Mouse (Mus musculus) embryonic stem cell, embryonic (primary cell): ENCODE data around the gene Naa38.

Experiments used
- CTCF ChIA-PET, 4 experiments: fragments of 300-600 bp in 2 of 4; fragments of 350-600 bp in 2 of 4; sonication (Branson Sonifier 250); formaldehyde crosslinking; loops; one replicate each; lab custom pipeline; 2022; ENCODE audit warnings: inconsistent platforms in 2 of 4; lab: Charles Lee
- POLR2A ChIA-PET, 4 experiments: fragments of 300-600 bp in 2 of 4; fragments of 350-600 bp in 2 of 4; sonication (Branson Sonifier 250); formaldehyde crosslinking; loops; one replicate each; lab custom pipeline; 2022; ENCODE audit warnings: antibody characterized with exemption in 4 of 4, inconsistent platforms in 1 of 4; lab: Charles Lee

The Naa38 gene

GRCm38 (mm10) chr11:69412548-69412947, 17.3 kb downstream of the Naa38 start:
- ChIA-PET POLR2A (interaction anchor here in 3 of 4 experiments (0.8 to 2.4 kb wide), 12 partner anchors 10 to 287 kb away, joined by 3 to 10 read pairs (median 4); partner anchors contain the start of genes Cyb5d1 (in 1 of the 3), Naa38 (in 1 of the 3), Trp53 (in 1 of the 3) and Wrap53 (in 1 of the 3)), CTCF (interaction anchor here in 1 of 4 experiments (0.8 to 1.1 kb wide), 2 partner anchors 11 to 20 kb away, joined by 3 read pairs; no protein-coding TSS in a partner anchor)

GRCm38 (mm10) chr11:69413221-69414181, 18.2 kb downstream of the Naa38 start, which contains the start of gene Kdm6b:
Kdm6b (minus strand) TSS chr11:69413675.
- POLR2A ChIA-PET = interaction anchor here in 3 of 4 experiments (0.6 to 2.4 kb wide), 30 partner anchors 8 to 341 kb away, joined by 3 to 10 read pairs (median 4); partner anchors contain the start of genes Cyb5d1 (in 2 of the 3), Naa38 (in 2 of the 3), Cntrob (in 1 of the 3) and Eif4a1 (in 1 of the 3)
- CTCF ChIA-PET = interaction anchor here in 2 of 4 experiments (0.7 to 1.1 kb wide), 4 partner anchors 12 to 19 kb away, joined by 3 read pairs; no protein-coding TSS in a partner anchor

GRCm38 (mm10) chr11:69414421-69415326, 19.4 kb downstream of the Naa38 start:
- CTCF ChIA-PET = interaction anchor here in 2 of 4 experiments (0.7 to 0.8 kb wide), 2 partner anchors 14 to 18 kb away, joined by 3 read pairs; no protein-coding TSS in a partner anchor

GRCm38 (mm10) chr11:69415327-69415667, 20.0 kb downstream of the Naa38 start:
- ChIA-PET POLR2A (interaction anchor here in 3 of 4 experiments (0.6 to 2.0 kb wide), 6 partner anchors 12 to 242 kb away, joined by 3 to 5 read pairs (median 4); partner anchors contain the start of genes Cyb5d1 (in 1 of the 3) and Naa38 (in 1 of the 3)), CTCF (no interaction called here)

More at GRCm38 (mm10) chr11:69414421-69415326, 19.4 kb downstream of the Naa38 start:
- POLR2A ChIA-PET = interaction anchor here (0.5 to 2.4 kb wide), 18 partner anchors 9 to 342 kb away, joined by 3 to 6 read pairs (median 3); partner anchors contain the start of genes Cyb5d1 (in 2 of the 4), Naa38 (in 2 of the 4), Cntrob (in 1 of the 4) and Trappc1 (in 1 of the 4)

GRCm38 (mm10) chr11:69415668-69416451, 20.6 kb downstream of the Naa38 start:
- ChIA-PET POLR2A (interaction anchor here (0.6 to 6.9 kb wide), 34 partner anchors 7 to 506 kb away, joined by 3 to 136 read pairs (median 5); partner anchors contain the start of genes Cyb5d1 (in 3 of the 4), Naa38 (in 3 of the 4), Trp53 (in 3 of the 4) and Wrap53 (in 3 of the 4)), CTCF (interaction anchor here in 2 of 4 experiments (0.6 kb wide), 3 partner anchors 33 to 93 kb away, joined by 4 to 7 read pairs (median 5); no protein-coding TSS in a partner anchor)

GRCm38 (mm10) chr11:69416509-69416908, 21.2 kb downstream of the Naa38 start:
- ChIA-PET POLR2A (interaction anchor here (0.6 to 6.9 kb wide), 42 partner anchors 7 to 505 kb away, joined by 3 to 136 read pairs (median 5); partner anchors contain the start of genes Cyb5d1 (in 3 of the 4), Naa38 (in 3 of the 4), Trp53 (in 3 of the 4) and Wrap53 (in 3 of the 4)), CTCF (interaction anchor here in 2 of 4 experiments (0.5 to 0.7 kb wide), 5 partner anchors 34 to 363 kb away, joined by 4 to 7 read pairs (median 4); no protein-coding TSS in a partner anchor)

GRCm38 (mm10) chr11:69416921-69417448, 21.7 kb downstream of the Naa38 start:
- CTCF ChIA-PET = interaction anchor here in 2 of 4 experiments (0.5 to 1.2 kb wide), 4 partner anchors 90 to 364 kb away, joined by 3 to 4 read pairs (median 4); partner anchors contain the start of gene Kcnab3 (in 1 of the 2)
- POLR2A ChIA-PET = interaction anchor here (0.6 to 6.9 kb wide), 46 partner anchors 7 to 504 kb away, joined by 3 to 136 read pairs (median 6); partner anchors contain the start of genes Cyb5d1 (in 3 of the 4), Naa38 (in 3 of the 4), Trp53 (in 3 of the 4) and Wrap53 (in 3 of the 4)

- CTCF ChIA-PET = interaction anchor here in 2 of 4 experiments (0.7 to 3.7 kb wide), 4 partner anchors 11 to 365 kb away, joined by 3 to 10 read pairs (median 4); partner anchors contain the start of gene Kcnab3 (in 1 of the 2)
Measured at GRCm38 (mm10) chr11:69417449-69418384, 22.4 kb downstream of the Naa38 start.

GRCm38 (mm10) chr11:69418481-69419442, 23.5 kb downstream of the Naa38 start:
- POLR2A ChIA-PET = interaction anchor here (0.6 to 6.9 kb wide), 78 partner anchors 8 to 1028 kb away, joined by 3 to 136 read pairs (median 5); partner anchors contain the start of genes Trp53 (in 3 of the 4), Wrap53 (in 3 of the 4), Cntrob (in 2 of the 4) and Cyb5d1 (in 2 of the 4)
- CTCF ChIA-PET = interaction anchor here (0.5 to 3.7 kb wide), 13 partner anchors 8 to 544 kb away, joined by 3 to 10 read pairs (median 3); no protein-coding TSS in a partner anchor

More at GRCm38 (mm10) chr11:69417449-69418384, 22.4 kb downstream of the Naa38 start:
- POLR2A ChIA-PET = interaction anchor here (0.6 to 6.9 kb wide), 68 partner anchors 8 to 563 kb away, joined by 3 to 136 read pairs (median 5); partner anchors contain the start of genes Cyb5d1 (in 3 of the 4), Naa38 (in 3 of the 4), Trp53 (in 3 of the 4) and Wrap53 (in 3 of the 4)

GRCm38 (mm10) chr11:69419443-69419812, 24.1 kb downstream of the Naa38 start:
- ChIA-PET CTCF (interaction anchor here (0.6 to 3.7 kb wide), 11 partner anchors 8 to 515 kb away, joined by 3 to 10 read pairs (median 4); partner anchors contain the start of gene Gucy2e (in 1 of the 4)), POLR2A (interaction anchor here (0.6 to 6.9 kb wide), 48 partner anchors 8 to 1013 kb away, joined by 3 to 136 read pairs (median 5); partner anchors contain the start of genes Cntrob (in 2 of the 4), Cyb5d1 (in 2 of the 4), Naa38 (in 2 of the 4) and Trappc1 (in 2 of the 4))

- CTCF ChIA-PET = interaction anchor here (0.6 to 3.7 kb wide), 7 partner anchors 9 to 514 kb away, joined by 3 to 10 read pairs (median 6); partner anchors contain the start of gene Gucy2e (in 1 of the 4)
- POLR2A ChIA-PET = interaction anchor here (0.6 to 6.9 kb wide), 32 partner anchors 7 to 346 kb away, joined by 3 to 136 read pairs (median 4); partner anchors contain the start of genes Cyb5d1 (in 2 of the 4), Naa38 (in 2 of the 4), Trp53 (in 2 of the 4) and Wrap53 (in 2 of the 4)
Measured at GRCm38 (mm10) chr11:69419813-69420553, 24.7 kb downstream of the Naa38 start.

GRCm38 (mm10) chr11:69420554-69421000, 25.3 kb downstream of the Naa38 start:
- CTCF ChIA-PET = interaction anchor here in 2 of 4 experiments (0.8 to 3.7 kb wide), 3 partner anchors 8 to 12 kb away, joined by 4 to 10 read pairs (median 6); no protein-coding TSS in a partner anchor
- POLR2A ChIA-PET = interaction anchor here in 3 of 4 experiments (0.6 to 6.9 kb wide), 24 partner anchors 7 to 347 kb away, joined by 3 to 136 read pairs (median 4); partner anchors contain the start of genes Trp53 (in 2 of the 3), Wrap53 (in 2 of the 3), Cntrob (in 1 of the 3) and Cyb5d1 (in 1 of the 3)
